Mouse (Mus musculus) right cerebral cortex, adult 18-20 months (tissue): Measurements from ENCODE around the gene Rasgrp1.

Experiments
- DNase-seq: peaks from one replicate; pipeline ENCODE4 v3.0.0; 2022; ENCODE audit warnings: mixed read lengths

Gene Rasgrp1

DNA sequence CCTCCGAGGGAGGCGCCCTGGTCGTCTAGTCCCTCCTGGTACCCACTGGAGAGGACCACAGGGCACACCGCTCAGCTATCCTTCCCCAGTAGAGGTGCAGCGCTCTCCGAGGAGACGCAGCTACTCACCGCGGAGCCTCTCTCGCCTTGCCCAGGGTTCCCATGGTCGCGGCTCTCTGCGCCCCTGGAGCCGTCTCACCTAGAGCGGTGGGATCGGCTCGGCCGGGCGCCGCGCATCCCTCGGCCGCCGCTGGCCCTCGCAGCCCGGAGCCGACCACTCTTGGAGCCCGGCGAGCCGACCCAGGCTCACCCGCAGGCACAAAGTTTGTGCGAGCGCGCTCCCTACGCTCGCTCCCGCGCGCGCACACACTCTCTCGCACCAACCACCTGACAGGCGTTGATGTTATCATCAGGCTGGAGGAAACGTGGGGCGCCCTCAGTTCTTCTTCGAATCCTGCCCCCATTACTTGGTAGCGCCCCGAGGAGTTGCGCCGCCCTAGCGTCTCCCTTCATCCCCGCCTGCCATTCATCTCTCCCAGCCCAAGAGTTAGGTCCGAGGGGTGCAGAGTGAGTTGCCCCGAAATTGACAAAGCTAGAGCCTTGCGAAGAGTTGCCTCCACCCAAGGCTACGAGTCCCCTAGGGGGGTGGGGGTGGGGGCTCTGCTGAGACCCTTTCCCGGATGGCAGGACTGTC lies at the start of gene Rasgrp1:
Rasgrp1 (minus strand) TSS at position 455 of the 693 bp plus-strand sequence.
- peak; percentile 81 for DNase-seq

DNA sequence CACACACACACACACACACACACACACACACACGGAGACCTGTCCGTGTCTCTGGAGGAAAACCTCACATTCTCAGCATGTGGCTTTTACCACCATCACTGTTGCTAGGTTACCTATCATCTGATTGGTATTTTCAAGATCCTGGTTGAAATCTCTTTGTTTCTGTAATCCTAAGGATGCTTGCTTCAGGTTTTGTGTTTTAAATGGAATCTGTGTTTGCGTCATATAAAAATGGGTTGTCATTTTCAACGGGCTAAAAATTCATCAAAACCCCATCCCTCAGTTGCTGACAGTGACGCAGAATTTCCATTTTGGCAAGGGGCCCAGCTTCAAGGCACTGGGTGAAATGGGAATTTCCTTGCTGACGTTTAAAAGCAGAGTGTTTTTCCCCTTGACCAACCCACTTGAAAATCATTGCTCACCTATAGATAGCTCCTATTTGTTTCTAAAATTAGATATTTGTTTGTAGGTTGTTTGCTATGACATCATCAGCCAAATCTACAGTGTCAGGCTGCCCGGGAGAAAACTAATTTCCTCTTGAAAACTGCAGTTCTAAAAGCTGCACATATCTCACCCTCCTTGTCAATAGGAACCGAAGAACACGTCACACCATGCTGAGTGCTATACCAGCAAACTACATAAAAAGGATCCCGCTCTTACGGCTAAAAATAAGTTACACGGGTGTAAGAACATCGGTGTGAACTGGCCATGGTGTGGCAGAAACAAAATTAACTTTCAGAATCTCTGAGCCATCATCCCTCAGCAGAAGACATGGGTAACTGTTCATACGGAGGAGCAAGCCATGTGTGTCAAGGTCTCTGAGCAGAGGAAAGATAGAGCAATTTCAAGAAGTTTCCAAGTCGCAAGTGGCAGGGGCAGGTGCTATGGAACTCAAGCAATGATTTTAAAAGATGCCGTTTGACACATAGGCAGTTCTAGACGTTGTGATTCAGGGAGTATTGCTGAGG lies 47.4 kb upstream of the Rasgrp1 start:
- DNase-seq = peak; percentile 65

DNA sequence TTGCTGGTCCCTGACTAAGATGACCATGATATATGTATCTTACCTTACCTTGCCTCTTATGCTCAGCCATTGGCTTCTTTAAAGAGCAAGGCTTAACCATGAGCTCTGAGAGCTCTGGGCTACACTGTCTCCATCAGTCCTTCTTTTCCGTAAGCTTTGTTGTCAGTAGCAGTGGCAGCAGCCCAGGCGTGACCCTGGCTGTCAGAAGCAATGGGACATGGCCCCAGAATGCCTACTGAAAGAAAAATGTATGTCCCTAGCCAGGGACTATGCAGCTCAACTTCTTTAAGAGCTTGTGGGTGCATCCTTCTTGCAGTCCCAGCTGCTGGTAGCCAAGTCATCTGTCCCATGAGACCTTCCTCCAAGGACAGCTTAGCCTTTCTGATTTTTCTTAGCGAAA lies 46.7 kb upstream of the Rasgrp1 start:
- no peak for DNase-seq

DNA sequence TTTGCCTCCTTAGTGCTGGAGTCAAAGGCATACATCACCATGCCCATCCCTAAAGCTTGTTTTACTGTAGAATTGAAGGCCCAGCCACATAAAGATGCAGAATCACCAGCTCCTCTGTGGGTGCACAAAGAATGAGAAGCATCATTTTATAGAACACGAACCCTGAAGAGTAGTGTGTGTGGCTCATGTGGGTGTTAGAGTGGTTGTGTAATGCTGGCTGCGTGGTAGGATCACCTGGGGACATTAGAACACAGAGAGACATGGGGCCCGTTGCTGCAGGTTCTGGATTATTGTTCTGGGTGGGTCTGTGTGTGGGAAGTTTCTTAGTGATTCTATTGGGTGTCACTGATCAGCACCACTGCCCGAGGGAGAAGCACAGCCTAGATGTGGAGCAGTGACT lies 45.3 kb upstream of the Rasgrp1 start:
- DNase-seq = peak; percentile 69

DNA sequence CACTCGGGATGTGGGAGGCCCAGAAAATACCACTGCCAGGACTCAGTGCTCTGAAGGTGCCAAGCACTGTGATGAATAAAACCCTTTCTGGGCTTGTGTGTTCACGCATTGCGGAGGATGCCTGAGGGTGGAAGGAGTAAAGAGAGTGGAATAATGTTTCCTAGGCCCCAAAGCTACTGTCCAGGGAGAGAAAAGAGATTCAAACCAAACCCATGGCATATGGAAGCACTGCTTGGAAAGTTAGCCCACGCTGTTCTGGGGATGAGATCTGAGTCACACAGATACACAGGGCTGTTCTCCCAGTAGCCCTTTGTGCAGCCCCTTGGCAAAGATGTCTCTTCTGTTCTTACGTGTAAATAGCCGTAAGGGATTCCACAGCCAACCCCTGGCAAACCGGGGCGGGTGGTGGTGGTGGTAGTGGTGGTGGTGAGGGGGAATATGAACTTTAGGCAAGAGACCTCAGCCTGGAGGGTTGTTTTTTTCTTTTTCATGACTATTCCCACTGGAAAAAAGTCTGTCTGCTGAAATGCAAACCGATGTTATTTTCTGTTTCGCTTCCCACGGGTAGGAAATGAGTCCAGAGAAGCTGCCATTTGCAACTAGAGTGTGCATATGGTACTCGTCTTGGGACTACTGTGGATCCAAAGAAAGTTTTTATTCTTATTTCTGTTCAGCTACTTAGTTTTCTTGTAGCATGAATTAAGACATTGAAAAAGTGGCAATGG lies 44.3 kb upstream of the Rasgrp1 start:
- peak; percentile 78 for DNase-seq

DNA sequence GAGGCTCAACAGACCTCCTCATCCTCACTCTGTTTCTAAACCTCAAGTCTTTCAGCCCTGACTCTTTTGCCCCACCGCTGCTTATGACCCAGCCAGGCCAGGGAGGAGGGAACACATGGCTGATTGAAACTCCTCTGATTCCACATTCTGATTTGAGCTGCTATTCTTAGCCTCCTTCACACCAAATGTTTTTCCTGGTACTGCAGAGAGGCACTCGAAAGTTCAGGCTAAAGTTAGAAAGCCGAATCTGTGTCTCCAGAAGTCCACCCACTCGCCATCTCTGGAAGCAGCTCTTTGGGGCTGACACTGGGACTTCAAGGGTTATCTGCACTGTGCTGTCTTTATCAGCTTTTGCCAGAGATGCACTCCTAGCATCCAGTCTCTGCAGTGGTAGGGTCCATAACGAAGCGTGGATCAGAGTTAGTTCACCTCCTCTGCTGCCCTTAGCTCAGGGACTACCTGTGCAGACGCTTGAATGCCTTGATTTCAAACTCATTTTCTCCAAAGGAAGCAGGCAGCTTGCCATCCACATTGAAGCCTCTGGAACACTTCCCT lies 43.3 kb upstream of the Rasgrp1 start:
- peak; percentile 74 for DNase-seq

DNA sequence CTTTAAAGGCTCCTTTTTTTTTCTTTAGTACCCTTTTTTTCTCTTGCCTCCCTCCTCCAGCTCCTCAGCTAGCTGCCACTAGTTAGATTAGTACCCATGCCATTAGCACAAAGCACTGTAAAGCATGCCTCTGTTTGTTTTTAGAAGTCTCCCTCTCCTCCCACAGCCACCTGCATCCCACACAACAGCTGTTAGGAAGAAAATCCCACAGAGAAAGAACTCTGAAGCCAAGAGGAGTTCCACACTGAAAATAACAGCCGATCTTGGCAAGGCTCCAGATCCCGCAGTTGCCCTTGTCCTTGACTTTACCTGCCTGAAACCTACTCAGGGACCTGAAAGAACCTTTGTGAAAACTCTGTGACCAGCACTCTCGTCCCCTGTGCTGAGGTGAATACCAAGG lies 38.5 kb upstream of the Rasgrp1 start:
- DNase-seq = peak; percentile 81

DNA sequence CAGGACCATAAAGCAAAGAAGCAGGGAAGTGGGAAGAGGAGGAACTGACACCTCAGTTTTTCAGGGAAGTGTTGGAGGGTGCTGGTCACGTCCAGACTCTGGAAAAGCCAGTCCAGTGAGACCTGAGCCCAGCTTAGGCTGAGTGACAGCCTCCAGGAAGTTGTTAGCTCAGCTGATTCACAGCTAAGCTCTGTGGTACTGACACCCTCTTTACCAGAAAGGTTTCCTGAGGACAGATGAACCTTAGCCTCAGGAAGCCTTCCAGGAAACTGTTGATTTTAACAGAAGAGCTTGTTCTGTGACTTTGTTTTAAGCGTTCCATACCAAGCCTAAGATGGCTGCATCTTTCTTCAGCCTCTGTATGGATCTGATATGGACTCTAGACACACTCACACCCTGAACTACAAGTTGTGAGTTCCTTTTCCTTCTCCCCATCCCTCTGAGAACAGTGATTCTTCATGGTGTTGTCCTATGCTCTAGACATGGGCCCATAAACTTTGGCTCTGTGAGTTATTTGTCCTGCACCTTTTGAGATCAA lies 31.6 kb upstream of the Rasgrp1 start:
- DNase-seq = no peak

DNA sequence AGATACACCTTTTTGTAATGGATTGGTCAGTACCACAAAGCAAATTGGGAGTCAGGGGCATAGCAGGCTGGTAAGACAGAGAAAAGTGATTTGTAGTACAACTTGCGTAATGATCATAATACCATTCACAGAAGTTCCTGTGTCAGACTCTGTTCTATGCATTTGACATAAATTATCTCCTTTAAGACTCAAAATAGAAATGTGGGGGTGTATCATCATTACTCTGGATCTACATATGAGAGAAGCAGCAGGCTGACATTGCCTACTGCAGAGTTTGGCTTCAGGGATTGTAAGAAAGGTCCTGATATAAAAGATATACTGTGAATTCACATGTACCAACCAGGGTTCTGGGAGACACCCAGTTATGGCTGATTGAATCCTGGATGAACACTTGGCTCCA lies 28.9 kb upstream of the Rasgrp1 start:
- no peak for DNase-seq

DNA sequence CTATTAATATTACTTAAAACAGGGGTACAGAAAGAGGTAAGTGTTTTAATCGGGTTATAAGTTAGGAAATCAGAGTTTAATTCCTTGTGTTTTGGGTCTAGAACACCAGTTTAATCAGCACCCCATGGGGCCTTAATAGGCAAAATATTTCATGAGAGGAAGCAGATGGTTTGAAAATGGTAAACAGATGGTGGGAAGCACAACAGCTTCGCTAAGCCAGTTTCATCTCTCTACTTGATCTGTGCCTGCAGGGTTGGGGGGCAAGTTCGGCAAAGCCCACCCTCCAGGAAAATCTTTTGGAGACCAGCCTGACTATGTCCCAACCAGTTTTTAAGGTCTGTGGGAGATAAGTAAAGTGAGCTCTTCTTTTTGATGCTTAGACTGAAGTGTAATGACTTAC lies 23.7 kb upstream of the Rasgrp1 start:
- no peak for DNase-seq

DNA sequence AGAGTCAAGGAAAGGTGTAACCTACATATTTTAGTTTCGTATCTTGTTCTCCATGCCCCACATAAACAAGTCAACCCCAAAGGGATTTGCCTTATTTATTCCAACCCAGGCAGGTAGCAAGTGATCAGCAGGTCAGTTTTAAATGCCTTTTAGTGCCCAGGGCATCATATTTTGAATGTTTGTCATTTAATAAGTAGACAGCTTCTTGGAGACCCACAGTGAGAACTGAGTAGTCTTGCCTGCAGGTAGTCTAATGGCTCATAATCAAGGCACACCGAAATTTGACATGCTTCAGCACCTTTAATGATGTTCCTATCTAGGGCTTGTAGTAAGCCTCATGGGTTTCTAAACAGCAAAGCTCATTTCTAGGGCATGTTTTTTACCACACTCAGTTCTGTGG lies 21.3 kb upstream of the Rasgrp1 start:
- no peak for DNase-seq

DNA sequence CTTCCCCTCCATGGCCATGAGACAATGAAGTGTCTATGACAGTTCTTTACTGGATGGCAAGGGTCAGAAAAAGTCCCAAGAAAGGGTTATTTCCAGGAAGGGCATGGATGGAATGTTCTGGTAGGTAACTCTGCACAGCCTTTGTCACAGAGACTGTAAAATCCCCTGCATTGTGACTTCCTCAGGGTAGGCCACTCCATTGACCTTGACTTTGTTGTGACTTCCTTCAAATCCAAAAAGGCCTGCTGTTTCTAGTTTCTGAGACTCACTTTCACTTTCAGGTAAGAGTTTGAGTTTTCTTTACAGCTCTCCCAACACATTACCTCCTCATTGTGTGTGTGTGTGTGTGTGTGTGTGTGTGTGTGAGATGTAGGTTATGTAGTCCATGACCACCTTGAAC lies 15.1 kb upstream of the Rasgrp1 start:
- no peak for DNase-seq

DNA sequence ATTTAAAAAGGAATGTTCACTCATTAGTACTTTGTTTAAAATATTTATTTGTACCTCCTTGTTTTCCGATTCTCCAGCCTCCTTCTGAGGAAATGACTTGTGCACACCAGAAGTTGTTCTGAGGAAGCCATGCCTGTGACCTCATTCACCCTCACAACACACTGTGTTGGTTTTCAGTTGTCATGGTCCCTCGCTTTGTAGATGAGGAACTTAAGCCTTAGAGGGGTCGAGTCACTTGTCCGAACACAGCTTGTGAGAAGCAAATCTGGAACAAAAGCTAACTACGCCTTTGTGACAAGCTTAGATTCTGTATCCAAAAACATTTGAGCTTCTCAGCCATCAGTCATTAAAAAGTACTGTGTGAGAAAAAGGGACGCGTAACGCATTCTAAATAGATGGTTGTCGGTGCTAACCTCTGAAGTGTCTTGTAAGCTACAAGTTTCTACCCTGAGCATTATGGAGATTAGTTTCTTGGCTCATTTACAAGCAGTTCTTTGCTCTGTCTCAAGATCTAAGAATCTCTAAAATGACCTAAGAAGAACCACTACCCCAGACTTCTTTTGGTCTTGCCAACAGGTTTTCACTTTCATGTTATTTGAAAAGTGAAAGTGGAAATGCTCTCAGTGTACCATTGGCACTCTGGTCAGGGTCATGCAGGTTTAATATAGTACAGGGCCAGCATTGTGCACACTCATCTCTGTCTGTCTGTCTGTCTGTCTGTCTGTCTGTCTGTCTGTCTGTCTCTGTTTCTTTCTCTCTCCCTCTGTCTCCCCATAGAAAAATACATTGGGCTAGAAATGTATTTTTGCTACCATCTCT lies 9.7 kb upstream of the Rasgrp1 start:
- no peak for DNase-seq

DNA sequence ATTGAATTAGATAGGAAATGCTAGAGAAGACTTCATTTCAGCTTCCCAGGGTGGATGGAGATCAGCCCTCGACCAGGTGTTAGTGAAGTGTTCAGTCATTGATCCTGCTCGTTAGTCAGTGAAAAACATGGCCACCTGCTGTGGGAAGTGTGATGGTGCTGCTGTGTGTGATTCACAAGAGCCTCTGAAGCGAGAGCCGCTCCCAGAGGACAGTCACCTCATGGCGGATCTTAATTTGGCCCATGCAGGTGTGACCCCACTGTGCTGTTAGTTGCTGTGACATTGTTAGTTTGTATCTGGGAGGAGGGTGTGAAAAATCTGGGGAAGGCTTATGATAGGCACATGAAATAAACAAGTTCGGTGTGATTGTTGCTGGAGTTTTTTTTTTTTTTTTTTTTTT lies 7.3 kb upstream of the Rasgrp1 start:
- no peak for DNase-seq

DNA sequence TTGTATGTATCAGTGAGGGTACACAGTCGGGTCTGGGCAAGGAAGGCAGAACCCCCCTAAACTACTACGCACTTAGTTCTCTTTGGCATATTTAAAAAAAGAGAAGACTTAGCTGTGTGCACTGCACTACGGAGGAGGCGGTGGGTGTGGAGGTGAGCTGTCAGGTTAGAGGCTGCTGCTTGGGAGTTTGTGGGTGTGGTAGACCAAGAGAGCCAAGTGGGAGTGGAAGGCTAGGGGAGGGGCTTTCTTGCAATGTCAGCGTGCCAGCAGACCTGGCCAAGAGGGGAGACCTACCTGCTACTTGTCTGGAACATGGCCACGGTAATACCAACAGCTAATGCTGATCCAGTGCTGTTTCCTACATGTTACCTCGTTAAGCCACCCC lies 431 bp upstream of the Rasgrp1 start:
- DNase-seq = no peak

DNA sequence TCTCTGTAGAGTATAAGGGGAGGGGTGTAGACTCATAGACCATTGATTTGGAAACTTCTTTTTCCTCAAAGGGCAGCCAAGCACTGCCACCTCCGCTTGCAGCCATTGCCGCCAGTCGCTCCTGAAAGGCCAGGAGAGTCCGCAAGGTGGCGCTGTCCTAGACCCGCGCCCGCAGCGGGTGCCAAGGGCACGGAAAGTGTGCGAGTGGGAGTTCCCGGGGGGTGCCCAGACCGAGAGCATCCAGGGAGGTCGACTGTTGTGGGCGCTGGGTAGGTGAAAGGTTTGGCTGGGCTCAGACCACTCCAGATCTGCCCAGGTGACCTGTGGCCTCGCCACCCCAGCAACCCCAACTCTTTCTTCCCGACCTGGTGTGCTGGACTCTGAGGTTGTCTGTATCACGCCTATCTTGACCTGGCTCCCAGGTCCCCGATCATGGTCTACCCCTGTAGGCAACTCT lies 683 bp downstream of the Rasgrp1 start:
- DNase-seq = peak; percentile 79

DNA sequence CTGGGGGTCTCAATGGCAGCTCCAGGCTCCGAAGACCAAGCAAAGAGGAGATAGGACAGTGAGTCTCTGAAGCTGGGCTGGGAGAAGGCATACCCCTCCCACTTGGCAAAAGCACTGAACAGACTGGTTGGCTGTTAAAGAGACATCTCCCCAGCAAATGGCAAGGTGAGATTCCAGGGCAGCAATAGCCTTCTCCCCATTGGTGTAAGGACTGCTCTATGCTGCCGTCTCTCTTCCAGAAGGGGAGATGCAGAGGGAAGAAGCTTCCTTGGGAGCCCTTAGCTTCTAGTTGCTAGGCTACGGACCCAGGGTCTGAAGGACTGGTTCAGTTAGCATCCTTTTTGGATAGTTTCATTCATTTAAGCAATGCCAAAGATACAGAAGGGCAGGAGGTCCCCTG lies 4.3 kb downstream of the Rasgrp1 start:
- DNase-seq = no peak

DNA sequence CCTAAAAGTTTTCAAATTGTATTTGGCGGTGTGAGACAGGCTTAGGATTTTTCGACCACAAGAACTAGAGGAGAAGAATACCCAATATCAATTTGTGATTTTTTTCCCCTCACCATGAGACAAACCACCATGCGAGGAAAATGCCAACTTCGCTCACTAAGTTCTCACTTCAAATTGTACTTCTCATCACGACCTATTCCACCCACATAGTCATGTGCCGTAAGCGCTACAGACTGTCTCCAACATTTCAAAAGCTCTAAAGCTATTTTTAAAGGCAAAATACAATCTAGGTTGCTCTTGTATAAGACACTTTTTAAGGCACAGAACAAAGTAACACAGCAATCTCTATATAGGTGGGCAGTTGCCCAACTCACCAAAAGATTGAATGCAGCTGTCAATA lies 4.9 kb downstream of the Rasgrp1 start:
- no peak for DNase-seq

DNA sequence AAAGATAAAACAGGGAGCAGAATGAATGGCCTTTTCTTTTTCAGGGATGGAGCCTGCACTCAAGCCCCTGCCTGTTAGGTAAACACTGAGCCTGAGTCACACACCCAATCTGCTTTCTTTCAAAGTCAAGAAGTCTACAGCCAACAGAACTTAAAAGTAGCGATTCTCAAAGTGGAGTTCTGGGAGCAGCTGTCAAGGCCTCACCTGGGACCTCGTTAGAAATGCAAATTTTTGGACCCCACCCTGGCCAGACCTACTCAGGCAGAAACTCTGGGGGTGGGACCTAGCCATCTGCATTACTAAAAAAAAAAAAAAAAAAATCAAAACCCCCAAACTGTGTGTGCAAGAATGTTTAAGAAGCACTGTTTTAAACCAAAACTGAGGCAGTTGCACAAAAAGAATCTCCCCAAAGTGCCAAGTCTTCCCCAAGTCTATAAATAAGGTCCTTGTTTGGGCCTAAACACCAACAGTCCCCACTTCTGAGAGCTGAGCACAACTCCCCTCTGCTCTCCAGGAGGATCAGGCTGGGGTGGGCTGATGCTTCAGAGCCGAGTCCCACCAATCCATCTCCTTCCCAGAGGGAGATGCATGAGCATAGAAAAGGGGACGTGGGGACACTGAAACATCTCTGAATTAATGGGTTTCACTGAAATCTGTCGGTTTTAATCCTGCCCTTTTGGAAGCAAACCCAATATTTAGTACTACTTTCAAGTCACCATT lies 5.7 kb downstream of the Rasgrp1 start:
- DNase-seq = no peak

DNA sequence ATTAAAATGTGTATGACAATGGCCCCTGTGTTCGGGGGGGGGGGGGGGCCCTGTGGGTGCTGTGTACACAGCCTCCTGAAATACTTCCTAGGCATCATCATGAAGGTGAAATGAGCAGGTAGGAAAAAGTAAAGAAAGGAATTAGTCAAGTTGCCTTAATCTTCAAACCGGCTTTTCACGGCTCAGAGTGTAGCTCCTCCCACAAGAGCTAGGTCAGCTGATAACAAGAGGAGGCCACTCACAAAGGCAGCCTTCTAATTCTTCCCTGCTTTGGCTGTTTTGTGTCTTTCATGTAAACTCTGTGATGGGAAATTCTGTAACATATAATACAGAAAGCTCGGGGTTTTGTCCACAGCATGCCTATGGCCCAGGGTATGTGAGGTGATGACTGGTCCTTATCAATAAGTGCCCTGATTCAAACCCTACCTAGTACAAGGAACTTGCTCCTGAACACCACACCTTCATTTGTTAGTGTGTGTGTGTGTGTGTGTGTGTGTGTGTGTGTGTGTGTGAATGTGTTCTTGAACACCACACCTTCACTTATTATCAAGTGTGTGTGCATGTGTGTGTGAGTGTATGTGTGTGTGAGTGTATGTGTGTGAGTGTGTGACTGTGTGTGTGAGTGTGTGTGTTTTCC lies 7.1 kb downstream of the Rasgrp1 start:
- DNase-seq = no peak

DNA sequence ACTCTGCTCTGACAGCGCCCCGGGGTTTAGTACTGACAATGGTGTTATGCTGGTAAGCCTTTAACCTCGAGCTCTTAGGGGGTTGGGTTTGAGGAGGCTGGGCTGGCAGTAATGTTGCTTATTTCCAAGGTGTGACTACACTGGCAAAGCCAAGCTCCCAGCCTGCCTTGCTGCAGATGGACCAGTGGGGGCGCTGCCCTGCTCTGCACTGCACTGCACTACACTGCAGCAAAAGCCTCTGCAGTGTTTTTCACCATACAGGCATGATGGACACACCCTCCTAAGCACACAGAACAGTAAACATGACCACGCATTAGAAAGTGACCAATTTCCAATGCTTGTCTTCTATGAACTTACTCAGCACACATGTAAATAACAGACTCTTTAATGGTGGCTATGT lies 11.2 kb downstream of the Rasgrp1 start:
- DNase-seq = no peak
